10 mouse cellular contexts compared by ENCODE assay signal in genomic region chr17:8408589-8409295, GRCm38 (mm10). TPM values are rescaled to one million over a fixed set of nuclear protein-coding genes. Genes with fewer than 3 reads are reported as not detected.
DNase-seq lines count a peak whose midpoint lies in the region; ATAC-seq and TF ChIP-seq lines count a peak whose summit lies in the region.
"Had no signal": no experiment of that assay in that cellular context is flagged by ENCODE, and none has a peak within 500 bp of the region (broad histone marks: within the 10 kb centered on the region; RNA-seq: fewer than 3 reads in every experiment).

No protein-coding gene starts in this region.

- no peak for DNase-seq in forebrain, embryonic 11.5 days (ENCODE audit: low spot score)
- no peak for DNase-seq in stomach, postnatal 0 days (ENCODE audit: low spot score)
- DNase-seq in limb, embryonic 10.5 days (ENCODE audit: low spot score): peak; percentile 58
- no peak for DNase-seq in adrenal gland, postnatal 10 days
- no peak for DNase-seq in layer of hippocampus, postnatal 25 days (ENCODE audit: extremely low spot score in 1 of 2, low spot score in 1 of 2)
- DNase-seq in testis, postnatal 10 days (ENCODE audit: low spot score): no peak

- WGBS in forebrain, embryonic 11.5 days: 5% methylated on average over 16 of the region's 16 CpGs
- 5% methylated on average over 16 of the region's 16 CpGs for WGBS in forebrain, embryonic 15.5 days
- WGBS in stomach, embryonic 15.5 days: 9% methylated on average over 16 of the region's 16 CpGs
- WGBS in stomach, postnatal 0 days: 14% methylated on average over 16 of the region's 16 CpGs
- WGBS in limb, embryonic 10.5 days: 2% methylated on average over 16 of the region's 16 CpGs

- no peaks in the 10 kb centered on the region for H3K36me3 ChIP-seq in forebrain, embryonic 11.5 days (ENCODE audit: control insufficient read depth, insufficient read depth, low read length)
- no peaks in the 10 kb centered on the region for H3K36me3 ChIP-seq in forebrain, embryonic 15.5 days
- no peaks in the 10 kb centered on the region for H3K36me3 ChIP-seq in stomach, embryonic 15.5 days
- no peaks in the 10 kb centered on the region for H3K36me3 ChIP-seq in stomach, postnatal 0 days (ENCODE audit: control insufficient read depth, insufficient read depth, low read length)
- no peaks in the 10 kb centered on the region for H3K36me3 ChIP-seq in limb, embryonic 10.5 days

- TF ChIP-seq CTCF in stomach, postnatal 0 days (IDR thresholded peaks at IDR 0.05; ENCODE audit: low read depth): no peak

- no peak overlapping the region for H3K27ac ChIP-seq in forebrain, embryonic 11.5 days (ENCODE audit: low read depth, low read length)
- H3K27ac ChIP-seq in forebrain, embryonic 15.5 days (replicated peaks): no peak overlapping the region
- H3K27ac ChIP-seq in stomach, embryonic 15.5 days: no peak overlapping the region
- no peak overlapping the region for H3K27ac ChIP-seq in stomach, postnatal 0 days (replicated peaks)
- peak overlapping the region; percentile 71 for H3K27ac ChIP-seq in limb, embryonic 10.5 days

- no peaks in the 10 kb centered on the region for H3K9me3 ChIP-seq in forebrain, embryonic 11.5 days (ENCODE audit: control insufficient read depth, low read length)
- no peaks in the 10 kb centered on the region for H3K9me3 ChIP-seq in forebrain, embryonic 15.5 days
- no peaks in the 10 kb centered on the region for H3K9me3 ChIP-seq in stomach, embryonic 15.5 days
- H3K9me3 ChIP-seq in stomach, postnatal 0 days (ENCODE audit: control insufficient read depth, low read length): no peaks in the 10 kb centered on the region
- H3K9me3 ChIP-seq in limb, embryonic 10.5 days (replicated peaks): no peaks in the 10 kb centered on the region

- H3K27me3 ChIP-seq in forebrain, embryonic 11.5 days (ENCODE audit: control insufficient read depth, insufficient read depth, low read length): peaks cover 3% of the 10 kb centered on the region
- H3K27me3 ChIP-seq in forebrain, embryonic 15.5 days: no peaks in the 10 kb centered on the region
- H3K27me3 ChIP-seq in stomach, embryonic 15.5 days (replicated peaks): no peaks in the 10 kb centered on the region
- no peaks in the 10 kb centered on the region for H3K27me3 ChIP-seq in stomach, postnatal 0 days (ENCODE audit: control insufficient read depth, insufficient read depth, low read length)
- peaks cover 17% of the 10 kb centered on the region for H3K27me3 ChIP-seq in limb, embryonic 10.5 days (ENCODE audit: low read depth, poor library complexity, severe bottlenecking)

- 0 out of 2 replicates have a peak overlapping the region, but pooled peaks have one; percentile 1 for H3K4me2 ChIP-seq in forebrain, embryonic 11.5 days (ENCODE audit: low read depth, low read length, severe bottlenecking)
- H3K4me2 ChIP-seq in forebrain, embryonic 15.5 days (replicated peaks): no peak overlapping the region
- H3K4me2 ChIP-seq in stomach, embryonic 15.5 days: 0 out of 2 replicates have a peak overlapping the region, but pooled peaks have one; percentile 2
- H3K4me2 ChIP-seq in stomach, postnatal 0 days (replicated peaks; ENCODE audit: low read depth): no peak overlapping the region

- peaks cover 12% of the 10 kb centered on the region; the same call in 1 of the 2 replicates for H3K4me1 ChIP-seq in forebrain, embryonic 11.5 days (replicated peaks; ENCODE audit: control insufficient read depth, insufficient read depth, low read length)
- H3K4me1 ChIP-seq in forebrain, embryonic 15.5 days: no peaks in the 10 kb centered on the region
- H3K4me1 ChIP-seq in stomach, embryonic 15.5 days: peaks cover 8% of the 10 kb centered on the region
- H3K4me1 ChIP-seq in stomach, postnatal 0 days (replicated peaks; ENCODE audit: control insufficient read depth, insufficient read depth): no peaks in the 10 kb centered on the region
- H3K4me1 ChIP-seq in limb, embryonic 10.5 days: peaks cover 54% of the 10 kb centered on the region

- no peak for TF ChIP-seq EP300 in stomach, postnatal 0 days (optimal IDR thresholded peaks at IDR 0.05)

- H3K9ac ChIP-seq in forebrain, embryonic 11.5 days (ENCODE audit: low read length): no peak overlapping the region
- H3K9ac ChIP-seq in forebrain, embryonic 15.5 days (replicated peaks): no peak overlapping the region
- H3K9ac ChIP-seq in stomach, embryonic 15.5 days: no peak overlapping the region
- no peak overlapping the region for H3K9ac ChIP-seq in stomach, postnatal 0 days (ENCODE audit: low read length)

- no peak overlapping the region for H3K4me3 ChIP-seq in forebrain, embryonic 11.5 days (ENCODE audit: low read depth, low read length)
- H3K4me3 ChIP-seq in forebrain, embryonic 15.5 days: no peak overlapping the region
- H3K4me3 ChIP-seq in stomach, embryonic 15.5 days (replicated peaks): no peak overlapping the region
- no peak overlapping the region for H3K4me3 ChIP-seq in stomach, postnatal 0 days (ENCODE audit: low read depth, low read length)
- H3K4me3 ChIP-seq in limb, embryonic 10.5 days: peak overlapping the region; percentile 23

- no peak for ATAC-seq in forebrain, embryonic 11.5 days (replicated peaks; ENCODE audit: low FRiP score)
- no peak for ATAC-seq in forebrain, embryonic 15.5 days (replicated peaks)
- no peak for ATAC-seq in stomach, embryonic 15.5 days (ENCODE audit: insufficient read depth, low FRiP score, low read depth)
- no peak for ATAC-seq in stomach, postnatal 0 days (ENCODE audit: low FRiP score, low TSS enrichment)

RNA-seq across cellular contexts. Expression of gene T, which starts 25.5 kb away (rescaled TPM):
- 0.36 and 0.67 TPM in 2 replicates for polyA plus RNA-seq in forebrain, embryonic 11.5 days (2014; fragmentation: Nextera tagmentation; extraction: Ambion mirVana)
- polyA plus RNA-seq in forebrain, embryonic 15.5 days (2015; fragmentation: Nextera tagmentation; extraction: Ambion mirVana): 0.46 and 0.54 TPM in 2 replicates
- 0.54 and 0.76 TPM in 2 replicates for polyA plus RNA-seq in stomach, embryonic 15.5 days (2015; fragmentation: Nextera tagmentation; extraction: Ambion mirVana)
- polyA plus RNA-seq in stomach, postnatal 0 days (2015; fragmentation: Nextera tagmentation; extraction: Ambion mirVana): not detected in 2 replicates
- 0.93 and 1.2 TPM in 2 replicates for polyA plus RNA-seq in limb, embryonic 10.5 days (2016; fragmentation: Nextera tagmentation; extraction: Ambion mirVana)
- total RNA-seq in adrenal gland, postnatal 10 days (2021): not detected
- total RNA-seq in layer of hippocampus, postnatal 25 days (2021): not detected
- polyA plus RNA-seq: C2C12; small intestine, adult 2 months had no signal

RNA-seq across cellular contexts. Expression of gene T2, which starts 53.0 kb away (rescaled TPM):
- polyA plus RNA-seq in forebrain, embryonic 11.5 days (2014; fragmentation: Nextera tagmentation; extraction: Ambion mirVana): 0.33 and 0.59 TPM in 2 replicates
- 0.51 and 0.63 TPM in 2 replicates for polyA plus RNA-seq in forebrain, embryonic 15.5 days (2015; fragmentation: Nextera tagmentation; extraction: Ambion mirVana)
- 0.48 and 0.49 TPM in 2 replicates for polyA plus RNA-seq in stomach, embryonic 15.5 days (2015; fragmentation: Nextera tagmentation; extraction: Ambion mirVana)
- 0.13 and 0.18 TPM in 2 replicates for polyA plus RNA-seq in stomach, postnatal 0 days (2015; fragmentation: Nextera tagmentation; extraction: Ambion mirVana)
- 0.75 and 1.1 TPM in 2 replicates for polyA plus RNA-seq in limb, embryonic 10.5 days (2016; fragmentation: Nextera tagmentation; extraction: Ambion mirVana)
- under 1 TPM in 1 of 2 experiments, not detected in 1; 0.18 TPM for total RNA-seq in adrenal gland, postnatal 10 days (2021)
- total RNA-seq in layer of hippocampus, postnatal 25 days (2021): under 1 TPM; 0.34 to 0.82 TPM

Comparison
In these comparisons a context has a peak if more than half of its experiments do, and no peak if none do; other contexts are left out.
1. H3K4me2 ChIP-seq: peak in forebrain, embryonic 11.5 days (single experiment) and stomach, embryonic 15.5 days (single experiment); none in forebrain, embryonic 15.5 days (single experiment) and stomach, postnatal 0 days (single experiment).